Comparison of ENCODE assay signal across 24 mouse cellular contexts in the genomic region with DNA sequence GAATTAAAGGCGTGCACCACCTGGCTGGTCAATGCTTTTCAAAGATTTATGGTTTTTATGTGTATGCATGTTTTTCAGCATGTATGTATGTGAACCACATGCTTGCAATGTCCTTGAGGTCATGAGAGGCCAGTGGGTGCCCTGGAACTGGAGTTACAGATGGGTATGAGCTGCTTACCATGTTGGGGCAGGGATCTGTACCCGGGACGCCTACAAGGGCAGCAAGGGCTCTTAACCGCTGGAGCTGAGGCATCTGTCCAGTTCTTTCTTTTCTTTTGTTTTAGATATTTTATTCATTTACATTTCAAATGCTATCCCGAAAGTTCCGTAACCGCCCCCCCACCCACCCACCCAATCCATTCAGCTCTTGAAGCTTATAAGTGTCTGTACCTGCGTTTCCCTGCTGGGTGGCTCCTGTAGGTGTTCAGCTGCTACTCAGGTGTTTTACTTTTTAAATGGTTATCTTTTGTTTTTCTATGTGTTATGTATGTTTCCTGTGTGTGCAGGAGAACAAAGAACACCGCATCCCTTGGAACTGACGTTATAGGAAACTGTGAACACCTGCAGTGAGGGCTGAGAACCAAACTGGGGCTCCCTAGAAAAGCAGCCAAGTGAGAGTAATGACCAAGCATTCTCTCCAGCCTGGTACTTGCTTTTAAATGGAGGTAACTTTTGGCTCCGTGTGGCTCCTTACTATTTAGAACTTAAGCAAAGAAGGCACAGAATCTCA. TPM values are rescaled to one million over a fixed set of nuclear protein-coding genes. Genes with fewer than 3 reads are reported as not detected.
A peak's percentile ranks its signal among the peaks of the same experiment; 100 is the strongest.
DNase-seq lines count a peak whose midpoint lies in the region; ATAC-seq and TF ChIP-seq lines count a peak whose summit lies in the region.
"Had no signal": no experiment of that assay in that cellular context is flagged by ENCODE, and none has a peak within 500 bp of the region (broad histone marks: within the 10 kb centered on the region; RNA-seq: fewer than 3 reads in every experiment).

No protein-coding gene starts in this region.

- H3K9me3 ChIP-seq in CH12.LX (replicated peaks; ENCODE audit: low read length) (no peaks in the 10 kb centered on the region), ES-Bruce4 (replicated peaks; ENCODE audit: control insufficient read depth, insufficient read depth, low read length, poor library complexity, severe bottlenecking) (no peaks in the 10 kb centered on the region)
- no peaks in the 10 kb centered on the region for H3K9me3 ChIP-seq in midbrain, embryonic 11.5 days (ENCODE audit: control insufficient read depth, low read length)
- H3K9me3 ChIP-seq: forebrain, embryonic 13.5 days; heart, embryonic 10.5 days; hindbrain, embryonic 12.5 days; kidney, embryonic 15.5 days; limb, embryonic 15.5 days; liver, embryonic 15.5 days; lung, embryonic 15.5 days; neural tube, embryonic 15.5 days had no signal

- H3K4me1 ChIP-seq in CH12.LX (ENCODE audit: control insufficient read depth in 1 of 2, insufficient read depth in 2 of 2) (peaks cover 4 to 27% of the 10 kb centered on the region in 2 experiments; a peak in 3 of 4 replicates), ES-Bruce4 (ENCODE audit: control insufficient read depth, insufficient read depth, low read length) (peaks cover 5% of the 10 kb centered on the region)
- peaks cover 3% of the 10 kb centered on the region; the same call in 1 of the 2 replicates for H3K4me1 ChIP-seq in midbrain, embryonic 11.5 days (ENCODE audit: control insufficient read depth, insufficient read depth, low read length)
- H3K4me1 ChIP-seq: lung, embryonic 15.5 days had no signal

- no peak for TF ChIP-seq EP300 in CH12.LX (IDR thresholded peaks at IDR 0.05; ENCODE audit: low read length)
- TF ChIP-seq EP300 in ES-Bruce4 (IDR thresholded peaks at IDR 0.05; ENCODE audit: insufficient read depth, low read depth, low read length): peak; percentile 93

- in situ Hi-C loops in CH12.LX (cut with MboI; ENCODE audit: low pct_ligation_motif_present, low pct_unique_long_range_greater_than_20kb, low sequenced_read_pairs): no loop called here

- H3K36me3 ChIP-seq in CH12.LX (replicated peaks in 1 of 2; ENCODE audit: control insufficient read depth in 1 of 2, insufficient read depth in 1 of 2, low read length in 1 of 2): peaks cover 55 to 85% of the 10 kb centered on the region in 2 experiments
- H3K36me3 ChIP-seq in ES-Bruce4 (ENCODE audit: control insufficient read depth, insufficient read depth, low read length, poor library complexity, severe bottlenecking): peaks cover 22% of the 10 kb centered on the region
- H3K36me3 ChIP-seq in midbrain, embryonic 11.5 days (ENCODE audit: control insufficient read depth, insufficient read depth, low read length): peaks cover 7% of the 10 kb centered on the region; the same call in 1 of the 2 replicates

- H3K27ac ChIP-seq in CH12.LX (ENCODE audit: insufficient read depth, low read depth) (no peak overlapping the region), ES-Bruce4 (ENCODE audit: insufficient read depth, low read length) (peak overlapping the region; percentile 82)
- H3K27ac ChIP-seq in midbrain, embryonic 11.5 days (ENCODE audit: low read depth, low read length): no peak overlapping the region
- H3K27ac ChIP-seq: forebrain, embryonic 13.5 days; gastrocnemius, adult 2 months; heart, embryonic 10.5 days; hindbrain, embryonic 12.5 days; kidney, embryonic 15.5 days; limb, embryonic 15.5 days; liver, embryonic 15.5 days; lung, embryonic 15.5 days; neural tube, embryonic 15.5 days had no signal

- H3K4me3 ChIP-seq in CH12.LX (replicated peaks in 1 of 3; ENCODE audit: low read depth in 2 of 3, low read length in 2 of 3, poor library complexity in 1 of 3) (no peak overlapping the region), ES-Bruce4 (ENCODE audit: low read depth, low read length) (no peak overlapping the region)
- H3K4me3 ChIP-seq in midbrain, embryonic 11.5 days (ENCODE audit: low read depth, low read length): no peak overlapping the region
- H3K4me3 ChIP-seq: forebrain, embryonic 13.5 days; gastrocnemius, adult 2 months; heart, embryonic 10.5 days; hindbrain, embryonic 12.5 days; kidney, embryonic 15.5 days; limb, embryonic 15.5 days; liver, embryonic 15.5 days; lung, embryonic 15.5 days; neural tube, embryonic 15.5 days had no signal

- H3K4me2 ChIP-seq in CH12.LX (ENCODE audit: insufficient read depth, low read depth, poor library complexity, severe bottlenecking): no peak overlapping the region
- H3K4me2 ChIP-seq in midbrain, embryonic 11.5 days: no peak overlapping the region
- H3K4me2 ChIP-seq: forebrain, embryonic 13.5 days; hindbrain, embryonic 12.5 days; kidney, embryonic 15.5 days; limb, embryonic 15.5 days; liver, embryonic 15.5 days; lung, embryonic 15.5 days; neural tube, embryonic 15.5 days had no signal

- TF ChIP-seq POLR2A in CH12.LX (IDR thresholded peaks at IDR 0.05; ENCODE audit: low read depth, low read length): no peak
- TF ChIP-seq POLR2A in ES-Bruce4 (IDR thresholded peaks at IDR 0.05; ENCODE audit: insufficient read depth, low read length): no peak

- H3K9ac ChIP-seq in CH12.LX (ENCODE audit: insufficient read depth, low read depth): no peak overlapping the region
- no peak overlapping the region for H3K9ac ChIP-seq in ES-Bruce4 (ENCODE audit: low read depth, poor library complexity, severe bottlenecking)
- H3K9ac ChIP-seq in midbrain, embryonic 11.5 days (ENCODE audit: low read length): no peak overlapping the region
- H3K9ac ChIP-seq: forebrain, embryonic 13.5 days; hindbrain, embryonic 12.5 days; kidney, embryonic 15.5 days; limb, embryonic 15.5 days; liver, embryonic 15.5 days; lung, embryonic 15.5 days; neural tube, embryonic 15.5 days had no signal

- no peak for TF ChIP-seq RAD21 in CH12.LX (IDR thresholded peaks at IDR 0.05; ENCODE audit: low read depth, low read length)

- DNase-seq in CH12.LX (ENCODE audit: extremely low read depth): no peak
- peak; percentile 32 for DNase-seq in naive thymus-derived CD4-positive, alpha-beta T cell, adult 2 months (ENCODE audit: low read depth)
- DNase-seq in thymus, postnatal 25 days: peak; percentile 49
- DNase-seq in right cerebral cortex, adult 18-20 months: no peak
- no peak for DNase-seq in midbrain, embryonic 11.5 days (ENCODE audit: low spot score, missing footprints)
- no peak for DNase-seq in testis, postnatal 14 days (ENCODE audit: low spot score)
- DNase-seq: gastrocnemius, adult 2 months; heart, postnatal 14 days; kidney, adult 11 months; kidney, postnatal 4 days; left cerebral cortex, postnatal 4 days; lung, postnatal 36 days; spleen, adult 18-20 months had no signal

- peaks cover 28% of the 10 kb centered on the region for H3K79me2 ChIP-seq in CH12.LX (replicated peaks; ENCODE audit: control insufficient read depth, extremely low read depth, insufficient read depth, poor library complexity, severe bottlenecking)

- no peak for ATAC-seq in midbrain, embryonic 11.5 days (ENCODE audit: low FRiP score)
- ATAC-seq: forebrain, embryonic 13.5 days had no signal

- WGBS in midbrain, embryonic 11.5 days: 91% methylated on average over 11 of the region's 11 CpGs

- dilution Hi-C loops in CH12.LX (cut with MboI; ENCODE audit: extremely low pct_ligation_motif_present, extremely low pct_unique_long_range_greater_than_20kb, low sequenced_read_pairs): no loop called here

- H3K27me3 ChIP-seq in CH12.LX (replicated peaks) (no peaks in the 10 kb centered on the region), ES-Bruce4 (ENCODE audit: control insufficient read depth, insufficient read depth, low read length, poor library complexity, severe bottlenecking) (no peaks in the 10 kb centered on the region)
- H3K27me3 ChIP-seq in midbrain, embryonic 11.5 days (ENCODE audit: control insufficient read depth, insufficient read depth, low read length): no peaks in the 10 kb centered on the region
- H3K27me3 ChIP-seq: forebrain, embryonic 13.5 days; hindbrain, embryonic 12.5 days; kidney, embryonic 15.5 days; limb, embryonic 15.5 days; liver, embryonic 15.5 days; lung, embryonic 15.5 days; neural tube, embryonic 15.5 days had no signal

- TF ChIP-seq CTCF in CH12.LX (conservative IDR thresholded peaks at IDR 0.05 in 1 of 2, IDR thresholded peaks at IDR 0.05 in 1 of 2; ENCODE audit: low read depth in 2 of 2, low read length in 2 of 2) (no peak), ES-Bruce4 (IDR thresholded peaks at IDR 0.05; ENCODE audit: low read depth, low read length) (no peak)

TF ChIP-seq in CH12.LX, 34 proteins besides CTCF, POLR2A, EP300 and RAD21 (continues in another document):
- TF ChIP-seq ZMIZ1 (IDR thresholded peaks at IDR 0.05; ENCODE audit: low read depth, low read length): peak; percentile 41; the same call in 1 of the 2 replicates

RNA-seq across cellular contexts. Expression of a gene that starts 5.9 kb away (rescaled TPM):
- total RNA-seq in CH12.LX (2012; rRNA removed) (34.4 and 36.6 TPM in 2 replicates), CH12.LX (2014; rRNA removed) (70.2 and 76.1 TPM in 2 replicates)
- polyA plus RNA-seq in CH12.LX (2012; ENCODE audit: insufficient read length, low read depth) (42.1 and 43.9 TPM in 2 replicates), ES-Bruce4 (2011; ENCODE audit: insufficient read depth, insufficient read length, low read depth, missing spikeins) (31.2 and 37.3 TPM in 2 replicates)
- 29.7 and 30.3 TPM in 2 replicates for polyA plus RNA-seq in midbrain, embryonic 11.5 days (2014; fragmentation: Nextera tagmentation; extraction: Ambion mirVana)

RNA-seq across cellular contexts. Expression of a gene that starts 17.8 kb away (rescaled TPM):
- total RNA-seq in CH12.LX (2012; rRNA removed) (not detected in 2 replicates), CH12.LX (2014; rRNA removed) (0.12 TPM in 1 of 2 replicates, not detected in the other)
- polyA plus RNA-seq in CH12.LX (2012; ENCODE audit: insufficient read length, low read depth) (0.49 and 0.86 TPM in 2 replicates), ES-Bruce4 (2011; ENCODE audit: insufficient read depth, insufficient read length, low read depth, missing spikeins) (3.4 and 3.5 TPM in 2 replicates)
- polyA plus RNA-seq in midbrain, embryonic 11.5 days (2014; fragmentation: Nextera tagmentation; extraction: Ambion mirVana): 1.6 and 1.8 TPM in 2 replicates
- total RNA-seq: megakaryocyte-erythroid progenitor cell, adult 5-6 weeks; MEL had no signal

RNA-seq across cellular contexts. Expression of a gene that starts 46.9 kb away (rescaled TPM):
- total RNA-seq in CH12.LX (2012; rRNA removed) (24.0 and 26.4 TPM in 2 replicates), CH12.LX (2014; rRNA removed) (46.3 and 48.1 TPM in 2 replicates)
- polyA plus RNA-seq in CH12.LX (2012; ENCODE audit: insufficient read length, low read depth) (32.9 and 35.2 TPM in 2 replicates), ES-Bruce4 (2011; ENCODE audit: insufficient read depth, insufficient read length, low read depth, missing spikeins) (25.0 and 26.6 TPM in 2 replicates)
- 19.1 and 20.1 TPM in 2 replicates for polyA plus RNA-seq in midbrain, embryonic 11.5 days (2014; fragmentation: Nextera tagmentation; extraction: Ambion mirVana)

RNA-seq across cellular contexts. Expression of a gene that starts 47.5 kb away (rescaled TPM):
- total RNA-seq in CH12.LX (2012; rRNA removed) (11.7 and 12.4 TPM in 2 replicates), CH12.LX (2014; rRNA removed) (10.9 and 11.1 TPM in 2 replicates)
- polyA plus RNA-seq in CH12.LX (2012; ENCODE audit: insufficient read length, low read depth) (9.6 and 11.3 TPM in 2 replicates), ES-Bruce4 (2011; ENCODE audit: insufficient read depth, insufficient read length, low read depth, missing spikeins) (4.5 and 5.3 TPM in 2 replicates)
- polyA plus RNA-seq in midbrain, embryonic 11.5 days (2014; fragmentation: Nextera tagmentation; extraction: Ambion mirVana): 2.1 and 2.8 TPM in 2 replicates

RNA-seq across cellular contexts. Expression of a gene that starts 55.3 kb away (rescaled TPM):
- 106 and 113 TPM in 2 replicates for total RNA-seq in CH12.LX (2012; rRNA removed)
- 152 and 173 TPM in 2 replicates for total RNA-seq in CH12.LX (2014; rRNA removed)
- polyA plus RNA-seq in CH12.LX (2012; ENCODE audit: insufficient read length, low read depth): 114 and 118 TPM in 2 replicates
- 50.9 and 59.1 TPM in 2 replicates for polyA plus RNA-seq in ES-Bruce4 (2011; ENCODE audit: insufficient read depth, insufficient read length, low read depth, missing spikeins)
- 29.2 and 30.4 TPM in 2 replicates for polyA plus RNA-seq in midbrain, embryonic 11.5 days (2014; fragmentation: Nextera tagmentation; extraction: Ambion mirVana)

Comparison
In these comparisons a context has a peak if more than half of its experiments do, and no peak if none do; other contexts are left out.
1. DNase-seq: peak in naive thymus-derived CD4-positive, alpha-beta T cell, adult 2 months (single experiment) and thymus, postnatal 25 days (single experiment); none in CH12.LX (single experiment), right cerebral cortex, adult 18-20 months (single experiment), midbrain, embryonic 11.5 days (single experiment) and testis, postnatal 14 days (single experiment).